Mouse (Mus musculus): Measurements from ENCODE around the gene Vmac. TPM values are rescaled to one million over a fixed set of nuclear protein-coding genes. Genes with fewer than 3 reads are reported as not detected.

Gene Vmac
- polyA plus RNA-seq, 1 experiment from 2014 or later: 2.8 TPM

DNA sequence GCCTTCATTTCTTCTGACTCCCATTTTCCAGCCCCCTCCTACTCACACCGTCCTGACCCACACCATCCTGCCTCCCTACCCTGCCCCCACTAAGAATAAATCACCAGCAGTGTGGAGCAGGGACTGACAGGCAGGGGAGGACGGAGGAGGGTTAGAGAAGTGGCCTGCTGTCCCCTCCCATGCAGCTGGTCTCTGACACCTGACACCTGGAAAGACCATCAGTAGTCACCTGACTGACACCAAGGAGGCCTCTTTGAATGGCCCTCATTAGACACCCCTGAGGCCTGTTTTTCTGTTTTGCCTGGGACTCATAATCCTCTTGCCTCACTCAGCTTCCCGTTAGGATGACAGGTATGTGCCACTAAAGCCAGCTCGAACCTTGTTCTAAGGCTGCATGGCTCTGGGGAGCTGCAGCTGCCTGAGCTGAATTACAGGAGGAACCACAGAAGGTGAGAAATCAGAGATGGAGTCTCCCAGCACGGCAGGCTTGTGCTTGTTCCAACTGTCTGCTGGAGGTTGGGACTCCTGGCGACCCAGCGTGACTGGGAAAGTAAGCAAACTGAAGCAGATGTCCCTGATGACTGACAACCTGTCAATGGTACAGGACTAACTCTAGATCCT is 9.3 kb upstream of the Vmac start:
- Histone ChIP-seq H3K4me3 (ENCODE audit: low read depth, low read length) (no peak overlapping the region), H3K36me3 (ENCODE audit: control insufficient read depth, insufficient read depth) (peaks cover 3% of the 10 kb centered on the region; the same call in 1 of the 2 replicates), H3K27me3 (ENCODE audit: control insufficient read depth, insufficient read depth, low read depth, low read length) (no peaks in the 10 kb centered on the region), H3K4me2 (ENCODE audit: low read depth, low read length) (no peak overlapping the region), H3K4me1 (ENCODE audit: control insufficient read depth, low read depth, low read length) (peaks cover 8% of the 10 kb centered on the region), H3K27ac (ENCODE audit: low read length) (no peak overlapping the region), H3K9ac (ENCODE audit: low read depth, low read length) (no peak overlapping the region), H3K9me3 (replicated peaks; ENCODE audit: control insufficient read depth, low read length) (no peaks in the 10 kb centered on the region)
- ATAC-seq (ENCODE audit: low read depth): no peak
- 23% methylated on average over 7 of the region's 7 CpGs for WGBS (ENCODE audit: insufficient replicate concordance)

DNA sequence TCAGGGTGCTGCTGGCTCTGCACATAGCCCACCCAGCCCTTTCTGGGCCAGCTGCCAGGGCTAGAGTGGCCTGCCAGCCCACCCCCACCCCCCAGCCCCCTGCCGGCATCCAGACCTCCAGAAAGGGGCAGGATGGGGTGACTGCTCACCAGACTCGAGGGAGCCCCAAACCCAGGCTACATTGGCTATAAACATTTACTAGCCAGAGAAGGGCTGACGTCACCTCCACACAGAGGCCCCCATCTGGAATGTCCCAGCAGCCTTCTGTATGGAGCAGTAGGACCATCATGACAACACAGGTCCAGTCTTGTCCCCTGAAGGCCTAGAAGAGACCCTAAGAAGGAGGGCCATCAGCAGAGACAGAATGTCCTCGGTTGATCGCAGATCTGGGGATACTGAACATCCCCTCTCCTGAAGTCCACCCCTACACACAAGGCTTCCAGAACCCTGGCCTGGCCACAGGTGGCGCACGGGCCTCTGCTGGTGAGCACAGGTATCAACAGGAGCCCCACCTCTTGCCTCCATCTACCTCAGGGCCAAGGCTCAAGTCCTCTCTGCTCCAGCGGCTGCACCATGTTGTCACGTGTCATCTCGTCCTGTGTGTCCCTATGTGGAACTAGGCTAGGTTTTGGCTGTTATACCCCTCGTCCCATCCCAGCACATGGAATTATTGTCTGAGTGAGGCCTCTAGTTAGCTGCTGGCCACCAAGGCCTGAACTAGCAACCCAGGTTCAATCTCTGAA is 5.8 kb upstream of the Vmac start:
- Histone ChIP-seq H3K27me3 (ENCODE audit: control insufficient read depth, insufficient read depth, low read depth, low read length) (no peaks in the 10 kb centered on the region), H3K9me3 (replicated peaks; ENCODE audit: control insufficient read depth, low read length) (no peaks in the 10 kb centered on the region), H3K4me1 (ENCODE audit: control insufficient read depth, low read depth, low read length) (peaks cover 15% of the 10 kb centered on the region), H3K27ac (ENCODE audit: low read length) (no peak overlapping the region), H3K4me2 (ENCODE audit: low read depth, low read length) (no peak overlapping the region), H3K9ac (ENCODE audit: low read depth, low read length) (no peak overlapping the region), H3K4me3 (ENCODE audit: low read depth, low read length) (no peak overlapping the region), H3K36me3 (ENCODE audit: control insufficient read depth, insufficient read depth) (peaks cover 11% of the 10 kb centered on the region)
- no peak for ATAC-seq (ENCODE audit: low read depth)
- 78% methylated on average over 11 of the region's 11 CpGs for WGBS (ENCODE audit: insufficient replicate concordance)

DNA sequence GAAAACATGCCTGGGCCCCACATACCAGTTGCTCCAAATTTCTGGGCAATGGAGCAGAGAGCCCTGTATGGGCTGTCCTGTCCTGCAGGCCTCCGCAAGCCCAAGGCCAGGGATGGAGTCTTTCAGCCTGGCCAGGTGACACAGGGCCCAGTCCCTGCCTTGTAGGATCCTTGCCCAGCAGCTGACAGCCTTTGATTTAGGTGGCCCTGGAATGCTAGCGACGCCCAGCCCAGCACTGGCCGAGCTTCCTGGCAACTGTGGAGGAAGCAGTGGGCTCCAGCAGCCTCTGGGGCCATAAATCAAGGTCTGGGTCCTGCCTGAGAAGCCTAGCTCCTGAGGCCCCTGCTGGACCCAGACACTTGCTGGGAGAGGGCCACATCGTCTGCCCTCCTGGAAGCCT is 4.6 kb upstream of the Vmac start:
- Histone ChIP-seq H3K4me2 (ENCODE audit: low read depth, low read length) (no peak overlapping the region), H3K4me3 (ENCODE audit: low read depth, low read length) (no peak overlapping the region), H3K9ac (ENCODE audit: low read depth, low read length) (no peak overlapping the region), H3K36me3 (ENCODE audit: control insufficient read depth, insufficient read depth) (peaks cover 11% of the 10 kb centered on the region), H3K9me3 (replicated peaks; ENCODE audit: control insufficient read depth, low read length) (no peaks in the 10 kb centered on the region), H3K27ac (ENCODE audit: low read length) (no peak overlapping the region), H3K27me3 (ENCODE audit: control insufficient read depth, insufficient read depth, low read depth, low read length) (no peaks in the 10 kb centered on the region), H3K4me1 (ENCODE audit: control insufficient read depth, low read depth, low read length) (peaks cover 12% of the 10 kb centered on the region)
- no peak for ATAC-seq (ENCODE audit: low read depth)
- WGBS (ENCODE audit: insufficient replicate concordance): 65% methylated on average over 5 of the region's 5 CpGs

DNA sequence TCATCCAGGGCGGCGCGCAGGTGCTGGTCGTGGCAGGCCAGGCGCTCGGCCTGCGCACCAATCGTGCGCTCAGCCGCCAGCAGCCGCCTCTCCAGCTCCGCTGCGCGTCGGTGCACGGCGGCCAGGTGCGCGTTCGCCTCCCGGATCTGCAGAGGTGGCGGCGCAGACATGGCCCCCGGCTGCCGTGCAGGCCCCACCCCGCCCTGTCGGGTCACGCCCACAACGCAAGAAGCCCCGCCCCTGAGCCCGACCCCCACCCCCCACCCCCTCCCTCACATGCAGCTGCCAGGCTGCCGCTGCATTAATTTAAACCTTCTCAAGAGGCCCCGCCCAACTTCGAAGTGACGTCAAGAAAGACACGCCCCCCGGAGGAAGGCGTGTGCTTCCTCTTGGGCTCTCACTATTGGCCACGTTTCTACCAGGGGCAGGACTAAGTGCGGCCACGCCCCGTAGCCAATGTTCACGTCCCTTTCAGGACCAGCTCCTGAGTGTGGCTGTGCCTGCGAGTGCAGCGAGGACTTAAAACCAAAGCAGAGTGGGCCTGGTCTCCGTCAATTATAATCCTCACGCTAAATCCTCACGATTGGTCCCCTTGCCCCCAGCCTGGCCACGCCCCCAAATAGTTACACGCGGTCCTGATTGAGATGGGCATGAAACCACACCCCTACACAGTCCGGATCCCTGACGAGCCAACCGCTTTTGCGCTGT is 1.0 kb downstream of the Vmac start:
- H3K9me3 ChIP-seq (replicated peaks; ENCODE audit: control insufficient read depth, low read length): no peaks in the 10 kb centered on the region
- H3K27me3 ChIP-seq (ENCODE audit: control insufficient read depth, insufficient read depth, low read depth, low read length): no peaks in the 10 kb centered on the region
- ATAC-seq (ENCODE audit: low read depth): peak; percentile 83
- H3K36me3 ChIP-seq (ENCODE audit: control insufficient read depth, insufficient read depth): peaks cover 8% of the 10 kb centered on the region
- H3K4me3 ChIP-seq (ENCODE audit: low read depth, low read length): peak overlapping the region; percentile 81
- H3K9ac ChIP-seq (ENCODE audit: low read depth, low read length): peak overlapping the region; percentile 85
- WGBS (ENCODE audit: insufficient replicate concordance): under 1% methylated on average over 54 of the region's 55 CpGs
- peak overlapping the region; percentile 84 for H3K27ac ChIP-seq (ENCODE audit: low read length)
- peak overlapping the region; percentile 98 for H3K4me2 ChIP-seq (ENCODE audit: low read depth, low read length)
- peaks cover 23% of the 10 kb centered on the region for H3K4me1 ChIP-seq (ENCODE audit: control insufficient read depth, low read depth, low read length)

DNA sequence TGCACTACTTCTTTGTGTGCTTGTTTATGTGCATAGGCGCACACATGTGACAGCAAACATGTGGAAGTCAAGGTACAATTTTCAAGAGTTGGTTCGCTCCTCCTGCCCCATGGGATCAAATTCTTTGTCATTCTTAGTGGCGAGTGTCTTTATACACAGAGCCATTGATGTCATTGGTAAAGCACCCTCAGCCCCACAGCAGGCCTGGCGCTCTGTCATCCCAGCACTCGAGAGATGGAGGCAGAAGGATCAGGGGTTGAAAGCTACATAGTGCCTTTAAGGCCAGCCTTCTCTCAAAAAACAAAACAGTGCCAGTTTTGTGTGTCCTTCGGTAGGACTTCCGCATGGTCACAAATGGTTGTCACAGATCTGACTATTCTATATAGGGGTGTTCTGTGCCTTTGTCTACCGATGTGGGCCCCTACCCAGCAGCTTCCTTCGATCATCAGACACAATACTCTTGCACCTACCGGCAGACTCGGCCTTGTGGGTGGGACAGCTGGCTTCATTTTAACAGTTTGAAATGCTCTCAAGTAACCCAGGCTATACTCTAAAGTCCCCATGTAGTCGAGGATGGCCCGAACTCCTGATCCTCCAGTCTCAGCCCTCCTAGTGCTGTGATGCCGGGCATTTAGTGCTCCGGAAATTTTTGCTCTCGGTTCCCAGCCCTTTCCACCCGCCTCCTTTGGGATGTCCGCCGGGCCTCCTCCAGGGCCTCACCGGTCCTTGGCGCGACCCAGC is 1.7 kb downstream of the Vmac start:
- H3K27ac ChIP-seq (ENCODE audit: low read length): peak overlapping the region; percentile 33
- 28% methylated on average over 22 of the region's 22 CpGs for WGBS (ENCODE audit: insufficient replicate concordance)
- ATAC-seq (ENCODE audit: low read depth): no peak

DNA sequence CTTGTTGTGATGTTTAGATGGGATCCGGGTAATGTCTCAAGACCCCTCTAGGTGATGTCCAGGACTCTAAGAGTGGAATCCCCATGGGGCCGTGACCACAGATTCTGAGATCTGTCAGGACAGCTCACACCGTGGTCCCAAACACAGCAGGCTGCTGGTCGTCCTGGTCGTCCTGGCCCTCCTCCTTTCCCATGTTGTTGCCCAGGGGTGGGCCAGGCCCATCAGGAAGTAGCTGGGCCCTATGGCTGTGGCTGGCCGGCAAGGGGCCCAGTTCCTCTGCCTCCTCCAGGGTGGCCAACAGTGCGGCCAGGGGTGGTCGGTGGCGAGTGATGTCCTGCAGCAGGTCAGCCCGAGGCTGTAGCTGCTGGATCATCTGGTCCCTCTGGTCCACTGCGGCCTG is 2.5 kb downstream of the Vmac start:
- H3K4me3 ChIP-seq (ENCODE audit: low read depth, low read length): no peak overlapping the region
- H3K4me1 ChIP-seq (ENCODE audit: control insufficient read depth, low read depth, low read length): peaks cover 23% of the 10 kb centered on the region
- WGBS (ENCODE audit: insufficient replicate concordance): 59% methylated on average over 11 of the region's 11 CpGs
- H3K27ac ChIP-seq (ENCODE audit: low read length): no peak overlapping the region
- ATAC-seq (ENCODE audit: low read depth): no peak
- no peak overlapping the region for H3K4me2 ChIP-seq (ENCODE audit: low read depth, low read length)
- H3K9ac ChIP-seq (ENCODE audit: low read depth, low read length): no peak overlapping the region
- H3K36me3 ChIP-seq (ENCODE audit: control insufficient read depth, insufficient read depth): peaks cover 17% of the 10 kb centered on the region
- no peaks in the 10 kb centered on the region for H3K9me3 ChIP-seq (replicated peaks; ENCODE audit: control insufficient read depth, low read length)
- no peaks in the 10 kb centered on the region for H3K27me3 ChIP-seq (ENCODE audit: control insufficient read depth, insufficient read depth, low read depth, low read length)

More for the DNA sequence above, 1.7 kb downstream of the Vmac start:
- Histone ChIP-seq H3K9ac (ENCODE audit: low read depth, low read length) (peak overlapping the region; percentile 73), H3K4me3 (ENCODE audit: low read depth, low read length) (peak overlapping the region; percentile 81), H3K4me2 (ENCODE audit: low read depth, low read length) (peak overlapping the region; percentile 98), H3K36me3 (ENCODE audit: control insufficient read depth, insufficient read depth) (peaks cover 10% of the 10 kb centered on the region), H3K4me1 (ENCODE audit: control insufficient read depth, low read depth, low read length) (peaks cover 23% of the 10 kb centered on the region), H3K9me3 (replicated peaks; ENCODE audit: control insufficient read depth, low read length) (no peaks in the 10 kb centered on the region), H3K27me3 (ENCODE audit: control insufficient read depth, insufficient read depth, low read depth, low read length) (no peaks in the 10 kb centered on the region)

DNA sequence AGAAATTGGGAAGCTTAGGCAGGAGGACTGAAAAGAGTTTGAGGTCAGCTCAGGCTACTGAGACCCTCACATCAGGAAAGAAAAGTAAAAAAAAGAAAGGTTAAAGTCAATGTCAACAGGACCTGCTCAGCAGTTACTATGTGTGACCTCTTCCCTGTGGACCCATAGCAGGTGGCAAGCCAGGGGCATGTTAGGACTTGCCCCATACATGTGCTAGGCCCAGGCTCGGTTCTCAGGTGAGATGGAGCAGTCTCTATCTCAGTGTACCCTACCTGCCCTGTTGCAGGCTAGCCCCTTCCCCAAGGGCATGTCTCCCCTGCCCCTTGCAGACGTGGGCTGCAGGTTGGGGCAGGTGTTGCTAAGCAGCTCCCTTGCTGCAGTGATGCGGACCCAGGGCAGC is 8.1 kb downstream of the Vmac start:
- ATAC-seq (ENCODE audit: low read depth): no peak
- WGBS (ENCODE audit: insufficient replicate concordance): 78% methylated on average over 3 of the region's 3 CpGs
- peaks cover 73% of the 10 kb centered on the region for H3K36me3 ChIP-seq (ENCODE audit: control insufficient read depth, insufficient read depth)

DNA sequence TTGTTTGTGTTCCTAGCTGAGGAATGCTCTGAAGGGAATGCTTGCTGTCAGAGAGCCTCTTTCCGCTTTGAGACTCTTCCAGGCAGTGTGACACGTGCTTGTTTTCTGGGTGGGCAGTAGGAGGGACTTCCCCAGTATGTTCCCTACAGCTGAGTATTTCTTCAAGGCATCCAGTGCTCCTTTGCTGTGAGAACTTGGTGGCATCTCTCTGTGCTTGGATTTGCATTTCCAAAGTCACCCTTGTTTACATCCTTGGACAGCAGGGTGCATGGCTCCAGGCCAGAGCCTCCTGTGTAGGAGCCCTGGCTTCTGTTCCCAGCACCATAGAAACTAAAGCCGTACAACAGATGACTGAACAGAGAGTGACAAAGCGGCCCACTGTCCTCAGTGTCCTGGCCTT is 9.1 kb downstream of the Vmac start:
- Histone ChIP-seq H3K4me2 (ENCODE audit: low read depth, low read length) (no peak overlapping the region), H3K36me3 (ENCODE audit: control insufficient read depth, insufficient read depth) (peaks cover 83% of the 10 kb centered on the region), H3K27ac (ENCODE audit: low read length) (no peak overlapping the region), H3K4me3 (ENCODE audit: low read depth, low read length) (no peak overlapping the region), H3K27me3 (ENCODE audit: control insufficient read depth, insufficient read depth, low read depth, low read length) (no peaks in the 10 kb centered on the region), H3K4me1 (ENCODE audit: control insufficient read depth, low read depth, low read length) (no peaks in the 10 kb centered on the region), H3K9ac (ENCODE audit: low read depth, low read length) (no peak overlapping the region), H3K9me3 (replicated peaks; ENCODE audit: control insufficient read depth, low read length) (no peaks in the 10 kb centered on the region)
- WGBS (ENCODE audit: insufficient replicate concordance): 83% methylated on average over 4 of the region's 4 CpGs
- ATAC-seq (ENCODE audit: low read depth): no peak

More for the DNA sequence above, 8.1 kb downstream of the Vmac start:
- Histone ChIP-seq H3K27ac (ENCODE audit: low read length) (no peak overlapping the region), H3K4me1 (ENCODE audit: control insufficient read depth, low read depth, low read length) (no peaks in the 10 kb centered on the region), H3K27me3 (ENCODE audit: control insufficient read depth, insufficient read depth, low read depth, low read length) (no peaks in the 10 kb centered on the region), H3K4me2 (ENCODE audit: low read depth, low read length) (no peak overlapping the region), H3K4me3 (ENCODE audit: low read depth, low read length) (no peak overlapping the region), H3K9ac (ENCODE audit: low read depth, low read length) (no peak overlapping the region), H3K9me3 (replicated peaks; ENCODE audit: control insufficient read depth, low read length) (no peaks in the 10 kb centered on the region)
